Mouse (Mus musculus) liver, embryonic 12.5 days (tissue): ENCODE results near the gene Adipor2. TPM values are rescaled to one million over a fixed set of nuclear protein-coding genes. Genes with fewer than 3 reads are reported as not detected.
"Not testable (repeated sequence)": the region's sequence is repeated elsewhere in the genome, so short reads cannot be mapped to it uniquely, and the experiment has no call there.

ENCODE experiments used
- ATAC-seq: fragments of 200-750 bp; cut with Nextera tagmentation; 2 replicates; pipeline ENCODE4 v1.8.0; 2017; ENCODE audit warnings: moderate number of reproducible peaks, mild to moderate bottlenecking, moderate library complexity
- H3K27ac ChIP-seq: fragments of 300-500 bp; sonication (generic); 2 replicates; pipeline ENCODE4 v1.5.1; 2016; ENCODE audit warnings: mild to moderate bottlenecking
- H3K27me3 ChIP-seq: fragments of 300-500 bp; sonication (generic); replicated peaks from 2 replicates; pipeline ENCODE4 v1.6.1; 2016; ENCODE audit warnings: mild to moderate bottlenecking, moderate library complexity
- H3K36me3 ChIP-seq: fragments of 300-500 bp; sonication (generic); 2 replicates; pipeline ENCODE4 v1.6.1; 2016; ENCODE audit warnings: mild to moderate bottlenecking, moderate library complexity
- H3K4me1 ChIP-seq: fragments of 300-500 bp; sonication (generic); 2 replicates; pipeline ENCODE4 v1.6.1; 2016
- H3K4me2 ChIP-seq: fragments of 300-500 bp; sonication (generic); 2 replicates; pipeline ENCODE4 v1.6.1; 2016; ENCODE audit warnings: mild to moderate bottlenecking, moderate library complexity
- H3K4me3 ChIP-seq: fragments of 300-500 bp; sonication (generic); 2 replicates; pipeline ENCODE4 v1.5.1; 2016; ENCODE audit warnings: mild to moderate bottlenecking, moderate library complexity
- H3K9ac ChIP-seq: fragments of 300-500 bp; sonication (generic); 2 replicates; pipeline ENCODE4 v1.6.1; 2016; ENCODE audit warnings: mild to moderate bottlenecking, moderate library complexity
- H3K9me3 ChIP-seq: fragments of 300-500 bp; sonication (generic); replicated peaks from 2 replicates; pipeline ENCODE4 v1.6.1; 2016; ENCODE audit warnings: mild to moderate bottlenecking, moderate library complexity
- WGBS: fragments of 180-500 bp; shearing (Covaris S2); methylation state at CpG from one replicate; pipeline ENCODE4 v1.1.7; 2016; ENCODE audit not compliant: insufficient replicate concordance; 5-methylcytosine and 5-hydroxymethylcytosine counted together
- polyA plus RNA-seq: library from polyadenylated mRNA; unstranded; fragments of >200 nt; fragmentation: Nextera tagmentation; extraction: Ambion mirVana; gene quantifications from 2 replicates; pipeline ENCODE4 v1.2.1, GENCODE M21; 2016

The Adipor2 gene
- polyA plus RNA-seq, 1 experiment from 2014 or later = 30.2 TPM

DNA sequence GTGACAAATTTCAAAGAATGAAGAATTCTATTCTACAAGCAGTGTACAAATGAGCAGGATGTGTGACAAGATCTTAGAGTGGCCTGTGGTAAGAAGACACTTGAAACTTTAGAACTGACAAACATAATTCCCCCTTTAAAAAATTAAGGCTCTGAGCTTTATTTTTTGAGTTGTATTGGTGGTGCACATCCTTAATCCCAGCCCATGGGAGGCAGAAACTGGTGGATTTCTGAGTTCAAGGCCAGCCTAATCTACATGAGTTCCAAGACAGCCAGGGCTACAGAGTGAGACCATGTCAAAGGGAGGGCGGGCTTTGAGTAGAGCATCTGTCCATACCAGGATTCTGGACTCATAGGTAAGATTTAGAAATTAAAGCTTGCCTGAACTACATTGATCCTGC is 30.7 kb downstream of the Adipor2 start:
- H3K9ac ChIP-seq = peak overlapping the region; percentile 99
- peaks cover 27% of the 10 kb centered on the region for H3K36me3 ChIP-seq
- no peaks in the 10 kb centered on the region for H3K9me3 ChIP-seq
- peaks cover 51% of the 10 kb centered on the region for H3K4me1 ChIP-seq
- peak overlapping the region; percentile 78 for H3K4me2 ChIP-seq
- ATAC-seq = no peak
- 53% methylated on average over 1 of the region's 1 CpGs for WGBS
- peak overlapping the region; percentile 23; the same call in 1 of the 2 replicates for H3K27ac ChIP-seq
- H3K27me3 ChIP-seq = no peaks in the 10 kb centered on the region
- peak overlapping the region; percentile 96 for H3K4me3 ChIP-seq

- Histone ChIP-seq H3K4me1 (peaks cover 55% of the 10 kb centered on the region), H3K36me3 (peaks cover 27% of the 10 kb centered on the region), H3K27me3 (no peaks in the 10 kb centered on the region), H3K9me3 (no peaks in the 10 kb centered on the region), H3K27ac (no peak overlapping the region), H3K4me3 (peak overlapping the region; percentile 96), H3K9ac (no peak overlapping the region), H3K4me2 (peak overlapping the region; percentile 78)
- 80% methylated on average over 4 of the region's 4 CpGs for WGBS
- ATAC-seq = no peak
Measured at GRCm38 (mm10) chr6:119386421-119386820, 31.1 kb downstream of the Adipor2 start.

- H3K9me3 ChIP-seq = no peaks in the 10 kb centered on the region
- H3K4me2 ChIP-seq = no peak overlapping the region
- no peak overlapping the region for H3K9ac ChIP-seq
- no peak for ATAC-seq
- H3K27me3 ChIP-seq = no peaks in the 10 kb centered on the region
- 94% methylated on average over 1 of the region's 1 CpGs for WGBS
- peaks cover 27% of the 10 kb centered on the region for H3K36me3 ChIP-seq
- no peak overlapping the region for H3K27ac ChIP-seq
- no peak overlapping the region for H3K4me3 ChIP-seq
- H3K4me1 ChIP-seq = peaks cover 62% of the 10 kb centered on the region
Measured at GRCm38 (mm10) chr6:119385668-119386067, 31.8 kb downstream of the Adipor2 start.

GRCm38 (mm10) chr6:119378631-119379030 is 38.9 kb downstream of the Adipor2 start:
- Histone ChIP-seq H3K4me3 (no peak overlapping the region), H3K27ac (peak overlapping the region; percentile 11; the same call in 1 of the 2 replicates), H3K9ac (no peak overlapping the region), H3K27me3 (no peaks in the 10 kb centered on the region), H3K9me3 (no peaks in the 10 kb centered on the region), H3K4me1 (peaks cover 88% of the 10 kb centered on the region), H3K36me3 (peaks cover 12% of the 10 kb centered on the region), H3K4me2 (no peak overlapping the region)
- 50% methylated on average over 1 of the region's 1 CpGs for WGBS
- ATAC-seq = no peak

GRCm38 (mm10) chr6:119377613-119378012 is 39.9 kb downstream of the Adipor2 start:
- peaks cover 92% of the 10 kb centered on the region for H3K4me1 ChIP-seq
- 6% methylated on average over 2 of the region's 2 CpGs for WGBS
- no peaks in the 10 kb centered on the region for H3K27me3 ChIP-seq
- H3K36me3 ChIP-seq = peaks cover 6% of the 10 kb centered on the region; the same call in 1 of the 2 replicates
- H3K4me2 ChIP-seq = peak overlapping the region; percentile 47
- ATAC-seq = peak; percentile 68
- H3K27ac ChIP-seq = peak overlapping the region; percentile 69
- no peak overlapping the region for H3K4me3 ChIP-seq
- H3K9ac ChIP-seq = no peak overlapping the region
- no peaks in the 10 kb centered on the region for H3K9me3 ChIP-seq

DNA sequence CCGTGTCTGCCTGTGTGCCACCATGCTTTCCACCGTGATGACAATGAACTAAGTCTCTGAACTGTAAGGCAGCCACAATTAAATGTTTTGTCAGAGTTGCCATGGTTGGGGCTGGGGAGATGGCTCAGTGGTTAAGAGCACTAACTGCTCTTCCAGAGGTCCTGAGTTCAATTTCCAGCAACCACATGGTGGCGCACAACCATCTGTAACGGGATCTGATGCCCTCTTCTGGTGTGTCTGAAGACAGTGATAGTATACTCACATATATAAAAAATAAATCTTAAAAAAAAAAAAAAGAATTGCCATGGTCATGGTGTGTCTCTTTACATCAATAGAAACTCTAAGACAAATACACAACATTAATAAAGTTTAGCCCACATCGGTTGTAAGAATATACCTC is 42.5 kb downstream of the Adipor2 start:
- WGBS = 44% methylated on average over 5 of the region's 5 CpGs
- Histone ChIP-seq H3K27ac (no peak overlapping the region), H3K4me1 (peaks cover 79% of the 10 kb centered on the region), H3K27me3 (no peaks in the 10 kb centered on the region), H3K4me3 (no peak overlapping the region), H3K9me3 (no peaks in the 10 kb centered on the region), H3K4me2 (no peak overlapping the region), H3K9ac (no peak overlapping the region), H3K36me3 (peaks cover 2% of the 10 kb centered on the region)
- no peak for ATAC-seq

DNA sequence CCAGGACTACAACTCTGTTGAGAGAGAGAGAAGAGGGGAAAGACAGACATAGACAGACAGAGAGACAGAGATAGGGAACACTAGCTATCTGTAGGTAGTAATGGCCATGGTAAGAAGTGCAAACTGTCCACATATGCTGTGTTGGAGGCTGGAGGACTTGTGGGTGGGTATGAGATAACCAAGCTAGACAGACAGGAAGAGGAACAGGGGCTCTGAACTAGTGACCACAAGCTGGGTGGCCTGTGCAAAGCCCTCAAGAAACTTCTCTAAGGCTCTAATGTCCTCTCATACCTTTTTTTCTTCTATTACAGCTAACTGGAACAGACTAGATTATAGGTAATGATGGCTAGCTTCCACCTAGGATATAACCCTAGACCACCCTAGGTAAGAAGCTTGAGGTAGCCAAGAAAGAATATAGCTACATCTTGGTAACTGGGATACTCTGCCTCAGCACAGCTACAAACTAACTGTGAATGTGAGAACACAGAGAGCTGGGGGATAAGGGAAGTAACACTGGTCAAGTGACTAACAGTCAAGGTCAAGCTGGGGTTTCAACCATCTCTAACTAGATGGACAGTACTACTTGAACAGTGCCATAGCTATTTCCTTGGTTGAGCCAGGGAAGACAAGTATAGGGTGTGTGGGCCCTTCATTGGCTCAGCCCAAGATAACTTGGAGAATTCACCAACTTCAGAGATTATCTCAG is 44.4 kb downstream of the Adipor2 start:
- peak overlapping the region; percentile 12 for H3K27ac ChIP-seq
- H3K4me1 ChIP-seq = peaks cover 61% of the 10 kb centered on the region
- no peaks in the 10 kb centered on the region for H3K27me3 ChIP-seq
- H3K9me3 ChIP-seq = no peaks in the 10 kb centered on the region
- H3K36me3 ChIP-seq = peaks cover 20% of the 10 kb centered on the region
- H3K9ac ChIP-seq = no peak overlapping the region
- H3K4me2 ChIP-seq = no peak overlapping the region
- ATAC-seq = no peak
- no peak overlapping the region for H3K4me3 ChIP-seq

DNA sequence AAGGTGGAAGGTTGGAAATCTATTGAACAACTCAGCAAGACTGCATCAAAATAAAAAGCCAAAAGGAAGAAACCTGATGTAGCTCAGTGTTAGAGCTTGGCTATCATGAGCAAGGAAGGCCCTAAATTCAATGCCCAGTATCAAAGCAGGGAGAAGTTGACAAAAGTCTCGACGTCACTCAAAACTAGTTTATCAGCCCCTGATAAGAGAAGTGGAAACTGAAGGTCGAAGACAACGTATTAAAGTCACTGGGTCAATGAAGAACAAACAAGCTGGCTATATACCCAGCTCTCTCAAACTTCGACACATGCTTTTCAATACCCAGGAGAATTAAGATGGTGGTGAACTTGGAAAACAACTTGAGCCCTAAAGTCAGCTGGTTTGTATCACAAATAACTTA is 45.3 kb downstream of the Adipor2 start:
- Histone ChIP-seq H3K27ac (no peak overlapping the region), H3K36me3 (peaks cover 29% of the 10 kb centered on the region), H3K27me3 (no peaks in the 10 kb centered on the region), H3K9ac (no peak overlapping the region), H3K4me2 (no peak overlapping the region), H3K9me3 (no peaks in the 10 kb centered on the region), H3K4me3 (no peak overlapping the region), H3K4me1 (peaks cover 57% of the 10 kb centered on the region)
- ATAC-seq = no peak
- WGBS = 22% methylated on average over 5 of the region's 5 CpGs

DNA sequence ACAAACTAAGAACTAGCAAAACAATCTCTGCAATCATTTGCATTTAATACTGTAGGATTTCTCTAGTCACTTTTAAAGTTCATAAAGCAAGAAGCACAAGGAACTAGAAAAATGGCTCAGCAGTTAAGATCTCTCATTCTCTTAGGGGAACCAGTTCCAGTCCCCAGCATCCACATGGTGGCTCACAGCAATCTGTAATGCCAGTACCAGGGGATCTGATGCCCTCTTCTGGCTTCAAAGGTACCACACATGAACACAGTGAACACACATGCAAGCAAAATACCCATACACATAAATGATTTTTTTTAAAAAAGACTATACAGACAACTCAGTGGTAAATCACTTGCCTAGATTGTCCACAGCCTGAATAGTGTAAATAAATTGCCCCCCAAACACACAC is 45.9 kb downstream of the Adipor2 start:
- Histone ChIP-seq H3K9me3 (no peaks in the 10 kb centered on the region), H3K27me3 (no peaks in the 10 kb centered on the region), H3K36me3 (peaks cover 34% of the 10 kb centered on the region), H3K27ac (no peak overlapping the region), H3K4me1 (peaks cover 54% of the 10 kb centered on the region), H3K4me3 (no peak overlapping the region), H3K4me2 (no peak overlapping the region), H3K9ac (no peak overlapping the region)
- no peak for ATAC-seq

DNA sequence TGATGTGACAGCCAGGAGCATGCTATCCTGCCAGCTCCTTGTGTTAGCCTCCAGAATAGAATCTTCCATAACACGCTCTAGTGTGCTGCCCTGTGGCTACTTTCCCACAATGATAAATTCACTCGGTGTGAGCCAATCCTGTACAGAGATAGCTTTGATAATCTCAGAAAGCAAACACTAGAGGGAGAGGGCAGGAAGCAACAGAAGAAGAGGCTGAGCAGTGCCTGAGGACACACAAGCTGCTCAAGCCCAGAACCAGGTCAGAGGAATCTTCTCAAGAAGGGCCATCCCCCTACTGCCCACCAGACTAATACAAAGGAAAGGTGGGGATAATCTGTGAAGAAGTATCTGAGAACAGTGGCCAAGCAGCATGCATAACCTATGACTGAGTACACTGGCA is 50.1 kb downstream of the Adipor2 start:
- H3K27me3 ChIP-seq = no peaks in the 10 kb centered on the region
- H3K9me3 ChIP-seq = no peaks in the 10 kb centered on the region
- no peak for ATAC-seq
- H3K9ac ChIP-seq = no peak overlapping the region
- no peak overlapping the region for H3K4me2 ChIP-seq
- H3K4me3 ChIP-seq = no peak overlapping the region
- H3K27ac ChIP-seq = no peak overlapping the region
- WGBS = 64% methylated on average over 2 of the region's 2 CpGs
- H3K36me3 ChIP-seq = peaks cover 74% of the 10 kb centered on the region
- H3K4me1 ChIP-seq = peaks cover 40% of the 10 kb centered on the region

- H3K27ac ChIP-seq, H3K4me3 ChIP-seq, H3K9me3 ChIP-seq, H3K9ac ChIP-seq, ATAC-seq, H3K27me3 ChIP-seq, H3K4me2 ChIP-seq: not testable (repeated sequence)
- Histone ChIP-seq H3K36me3 (peaks cover 80% of the 10 kb centered on the region), H3K4me1 (peaks cover 40% of the 10 kb centered on the region)
- WGBS = 72% methylated on average over 4 of the region's 4 CpGs
Measured at GRCm38 (mm10) chr6:119366800-119367199, 50.7 kb downstream of the Adipor2 start.

DNA sequence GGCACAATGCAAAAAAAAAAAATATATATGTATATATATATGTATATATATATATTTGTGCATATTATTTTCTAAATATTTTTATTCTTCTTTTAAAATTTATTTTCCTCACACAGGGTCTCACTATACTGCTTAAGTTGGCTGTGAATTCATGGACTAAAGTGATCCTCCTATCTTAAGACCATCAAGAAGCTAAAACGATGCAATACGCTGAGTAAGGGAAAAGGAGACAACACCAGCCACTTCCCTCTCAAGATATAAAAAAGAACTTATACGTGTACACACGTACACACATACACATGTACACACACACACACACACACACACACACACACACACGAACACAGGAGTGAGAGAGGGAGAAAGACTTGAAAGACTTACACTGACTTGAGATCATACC is 53.9 kb downstream of the Adipor2 start:
- ATAC-seq = no peak
- H3K27ac ChIP-seq = no peak overlapping the region
- H3K9ac ChIP-seq = no peak overlapping the region
- 73% methylated on average over 5 of the region's 5 CpGs for WGBS
- H3K36me3 ChIP-seq = peaks cover 90% of the 10 kb centered on the region
- no peak overlapping the region for H3K4me3 ChIP-seq
- no peaks in the 10 kb centered on the region for H3K27me3 ChIP-seq
- H3K4me2 ChIP-seq = no peak overlapping the region
- H3K4me1 ChIP-seq = peaks cover 60% of the 10 kb centered on the region
- H3K9me3 ChIP-seq = no peaks in the 10 kb centered on the region
